23 mouse cellular contexts compared by ENCODE assay signal in the genomic region with DNA sequence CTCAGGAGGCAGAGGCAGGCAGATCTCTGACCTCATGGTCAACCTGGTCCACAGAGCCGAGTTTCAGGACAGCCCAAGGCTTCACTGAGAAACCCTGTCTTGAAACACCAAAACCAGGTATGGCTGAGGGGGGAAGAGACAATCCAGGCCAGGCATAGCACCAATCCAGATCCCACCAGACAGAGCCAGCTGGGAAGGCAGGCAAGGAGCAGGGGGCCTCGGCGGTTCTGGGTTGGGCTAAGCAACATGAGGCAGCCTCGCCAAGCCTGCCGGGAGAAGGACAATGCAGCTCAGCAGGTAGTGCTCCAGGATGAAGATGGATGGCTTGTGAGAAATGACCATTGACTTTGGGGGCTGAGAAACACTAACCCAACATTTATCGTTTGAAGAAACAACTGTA. TPM values are rescaled to one million over a fixed set of nuclear protein-coding genes. Genes with fewer than 3 reads are reported as not detected.
DNase-seq lines count a peak whose midpoint lies in the region; TF ChIP-seq lines count a peak whose summit lies in the region.
"Had no signal": no experiment of that assay in that cellular context is flagged by ENCODE, and none has a peak within 500 bp of the region (broad histone marks: within the 10 kb centered on the region; RNA-seq: fewer than 3 reads in every experiment).

No protein-coding gene starts in this region.

- no peak for TF ChIP-seq POLR2A in ES-Bruce4 (IDR thresholded peaks at IDR 0.05; ENCODE audit: insufficient read depth, low read length)

- no peaks in the 10 kb centered on the region for H3K27me3 ChIP-seq in ES-Bruce4 (ENCODE audit: control insufficient read depth, insufficient read depth, low read length, poor library complexity, severe bottlenecking)
- H3K27me3 ChIP-seq: CH12.LX; embryonic facial prominence, embryonic 13.5 days; embryonic facial prominence, embryonic 15.5 days; Patski had no signal

- in situ Hi-C loops in ES-E14 (cut with MboI; ENCODE audit: low sequenced_read_pairs in 2 of 2, unreplicated experiment in 2 of 2) = loop anchor here in 1 of 2 experiments (10.0 kb wide), 1 partner anchor 122 kb away; no protein-coding TSS in a partner anchor

- H3K9ac ChIP-seq in ES-Bruce4 (ENCODE audit: low read depth, poor library complexity, severe bottlenecking) (no peak overlapping the region), ES-E14 (ENCODE audit: insufficient read depth, low read depth, low read length, poor library complexity, severe bottlenecking) (peak overlapping the region; percentile 2; the same call in 1 of the 2 replicates)
- H3K9ac ChIP-seq: embryonic facial prominence, embryonic 13.5 days; embryonic facial prominence, embryonic 15.5 days; forebrain, embryonic 12.5 days had no signal

- no peak for TF ChIP-seq CTCF in ES-Bruce4 (IDR thresholded peaks at IDR 0.05; ENCODE audit: low read depth, low read length)

- peak overlapping the region; percentile 13 for H3K27ac ChIP-seq in ES-Bruce4 (ENCODE audit: insufficient read depth, low read length)
- H3K27ac ChIP-seq in ES-E14 (ENCODE audit: insufficient read depth, low read depth, low read length, poor library complexity, severe bottlenecking) = peak overlapping the region; percentile 52; the same call in 1 of the 2 replicates
- H3K27ac ChIP-seq: embryonic facial prominence, embryonic 13.5 days; embryonic facial prominence, embryonic 15.5 days; forebrain, embryonic 10.5 days; forebrain, embryonic 12.5 days had no signal

- H3K4me3 ChIP-seq in ES-Bruce4 (ENCODE audit: low read depth, low read length) (no peak overlapping the region), ES-E14 (ENCODE audit: insufficient read depth in 1 of 2, low read depth in 1 of 2, low read length in 2 of 2, poor library complexity in 1 of 2, severe bottlenecking in 1 of 2) (no peak overlapping the region)
- H3K4me3 ChIP-seq: embryonic facial prominence, embryonic 13.5 days; embryonic facial prominence, embryonic 15.5 days; erythroblast, embryonic 14.5 days; forebrain, embryonic 10.5 days; forebrain, embryonic 12.5 days had no signal

- H3K36me3 ChIP-seq in ES-Bruce4 (ENCODE audit: control insufficient read depth, insufficient read depth, low read length, poor library complexity, severe bottlenecking) = no peaks in the 10 kb centered on the region
- no peaks in the 10 kb centered on the region for H3K36me3 ChIP-seq in ES-E14 (ENCODE audit: control insufficient read depth, insufficient read depth, low read length, poor library complexity, severe bottlenecking)
- H3K36me3 ChIP-seq: embryonic facial prominence, embryonic 13.5 days; embryonic facial prominence, embryonic 15.5 days; forebrain, embryonic 10.5 days; forebrain, embryonic 12.5 days; G1E had no signal

- H3K4me1 ChIP-seq in ES-Bruce4 (ENCODE audit: control insufficient read depth, insufficient read depth, low read length) = peaks cover 4% of the 10 kb centered on the region
- H3K4me1 ChIP-seq in ES-E14 (ENCODE audit: control insufficient read depth in 2 of 2, insufficient read depth in 2 of 2, low read length in 2 of 2, poor library complexity in 1 of 2) = peaks cover 6 to 22% of the 10 kb centered on the region in 2 experiments; a peak in 3 of 4 replicates
- H3K4me1 ChIP-seq: forebrain, embryonic 12.5 days had no signal

- H3K9me3 ChIP-seq in ES-Bruce4 (replicated peaks; ENCODE audit: control insufficient read depth, insufficient read depth, low read length, poor library complexity, severe bottlenecking) (no peaks in the 10 kb centered on the region), ES-E14 (ENCODE audit: control insufficient read depth, insufficient read depth, low read depth, low read length) (no peaks in the 10 kb centered on the region)
- H3K9me3 ChIP-seq: embryonic facial prominence, embryonic 13.5 days; embryonic facial prominence, embryonic 15.5 days; forebrain, embryonic 10.5 days; forebrain, embryonic 12.5 days had no signal

- DNase-seq in ES-E14 (ENCODE audit: low read depth, low spot score) (no peak), ZHBTc4 (ENCODE audit: low read depth, low spot score) (peak; percentile 81)
- no peak for DNase-seq in urinary bladder, postnatal 10 days (ENCODE audit: low spot score)
- no peak for DNase-seq in cerebellum, adult 9-11 months
- DNase-seq in lung, postnatal 25 days (ENCODE audit: low spot score) = no peak
- DNase-seq: adrenal gland, adult 8-10 months; adrenal gland, postnatal 14 days; adrenal gland, postnatal 36 days; cerebellum, adult 11-12 months; cerebellum, adult 2 months; cerebellum, adult 9-10 months; cerebellum, postnatal 14 days; cerebellum, postnatal 36 days; embryo, embryonic 11 days had no signal

- TF ChIP-seq EP300 in ES-Bruce4 (IDR thresholded peaks at IDR 0.05; ENCODE audit: insufficient read depth, low read depth, low read length) = no peak

TF ChIP-seq in ES-E14, 5 proteins besides CTCF, POLR2A, EP300 and RAD21:
- TF ChIP-seq HCFC1 (IDR thresholded peaks at IDR 0.05; ENCODE audit: borderline replicate concordance, insufficient read depth, low read length) = no peak
- no peak for TF ChIP-seq CHD2 (IDR thresholded peaks at IDR 0.05; ENCODE audit: low read depth, low read length)
- TF ChIP-seq ZNF384 (IDR thresholded peaks at IDR 0.05; ENCODE audit: low read depth, low read length) = no peak
- TF ChIP-seq ZC3H11A (IDR thresholded peaks at IDR 0.05; ENCODE audit: borderline replicate concordance, low read depth, low read length) = no peak
- no peak for TF ChIP-seq MAFK (IDR thresholded peaks at IDR 0.05; ENCODE audit: insufficient read depth, low read depth, low read length)

RNA-seq across cellular contexts. Expression of gene Cbx7, which starts 28.4 kb away (rescaled TPM):
- 111 and 112 TPM in 2 replicates for polyA plus RNA-seq in ES-Bruce4 (2011; ENCODE audit: insufficient read depth, insufficient read length, low read depth, missing spikeins)
- total RNA-seq in ES-E14 (2012; rRNA removed) = 171 and 233 TPM in 2 replicates

RNA-seq across cellular contexts. Expression of gene Apobec3, which starts 51.1 kb away (rescaled TPM):
- 98.9 and 114 TPM in 2 replicates for polyA plus RNA-seq in ES-Bruce4 (2011; ENCODE audit: insufficient read depth, insufficient read length, low read depth, missing spikeins)
- total RNA-seq in ES-E14 (2012; rRNA removed) = 39.9 and 42.4 TPM in 2 replicates
